Mouse (Mus musculus) liver, embryonic 16.5 days (tissue): ENCODE data around the gene Atl1. TPM values are rescaled to one million over a fixed set of nuclear protein-coding genes. Genes with fewer than 3 reads are reported as not detected.

ENCODE experiments used
- ATAC-seq: fragments of 200-750 bp; cut with Nextera tagmentation; 2 replicates; pipeline ENCODE4 v1.8.0; 2017; ENCODE audit warnings: low read depth, mild to moderate bottlenecking, moderate number of reproducible peaks, moderate library complexity
- H3K27ac ChIP-seq: fragments of 300-500 bp; sonication (generic); 2 replicates; pipeline ENCODE4 v1.5.1; 2014; ENCODE audit warnings: mild to moderate bottlenecking, low read length
- H3K27me3 ChIP-seq: fragments of 300-500 bp; sonication (generic); 2 replicates; pipeline ENCODE4 v1.6.1; 2014; ENCODE audit warnings: low read depth, low read length, mixed read lengths; ENCODE audit not compliant: control insufficient read depth, insufficient read depth
- H3K36me3 ChIP-seq: fragments of 300-500 bp; sonication (generic); 2 replicates; pipeline ENCODE4 v1.6.1; 2014; ENCODE audit warnings: mild to moderate bottlenecking; ENCODE audit not compliant: control insufficient read depth, insufficient read depth
- H3K4me1 ChIP-seq: fragments of 300-500 bp; sonication (generic); 2 replicates; pipeline ENCODE4 v1.6.1; 2014; ENCODE audit warnings: low read depth, low read length, mixed read lengths; ENCODE audit not compliant: control insufficient read depth
- H3K4me2 ChIP-seq: fragments of 300-500 bp; sonication (generic); 2 replicates; pipeline ENCODE4 v1.6.1; 2014; ENCODE audit warnings: low read depth, low read length, mixed read lengths
- H3K4me3 ChIP-seq: fragments of 300-500 bp; sonication (generic); 2 replicates; pipeline ENCODE4 v1.5.1; 2014; ENCODE audit warnings: low read depth, mild to moderate bottlenecking, low read length
- H3K9ac ChIP-seq: fragments of 300-500 bp; sonication (generic); 2 replicates; pipeline ENCODE4 v1.6.1; 2014; ENCODE audit warnings: low read depth, low read length
- H3K9me3 ChIP-seq: fragments of 300-500 bp; sonication (generic); replicated peaks from 2 replicates; pipeline ENCODE4 v1.6.1; 2016; ENCODE audit warnings: low read length; ENCODE audit not compliant: control insufficient read depth
- WGBS: fragments of 180-500 bp; shearing (Covaris S2); extraction: QIAGEN DNeasy Blood & Tissue Kit; methylation state at CpG from one replicate; pipeline ENCODE4 v1.1.7; 2014; ENCODE audit not compliant: insufficient replicate concordance; 5-methylcytosine and 5-hydroxymethylcytosine counted together
- polyA plus RNA-seq: library from polyadenylated mRNA; unstranded; fragments of >200 nt; fragmentation: Nextera tagmentation; extraction: Ambion mirVana; gene quantifications from 2 replicates; pipeline ENCODE4 v1.2.1, GENCODE M21; 2015

Atl1 gene
- polyA plus RNA-seq, 1 experiment from 2014 or later: 1.4 TPM

- 56% methylated on average over 2 of the region's 2 CpGs for WGBS
- Histone ChIP-seq H3K27me3 (no peaks in the 10 kb centered on the region), H3K36me3 (no peaks in the 10 kb centered on the region), H3K27ac (no peak overlapping the region), H3K9ac (no peak overlapping the region), H3K4me2 (no peak overlapping the region), H3K4me3 (no peak overlapping the region), H3K4me1 (peaks cover under 1% of the 10 kb centered on the region), H3K9me3 (no peaks in the 10 kb centered on the region)
- no peak for ATAC-seq
These were observed 25.5 kb downstream of the Atl1 start for GRCm38 (mm10) chr12:69917870-69918269.

- no peak overlapping the region for H3K4me3 ChIP-seq
- no peaks in the 10 kb centered on the region for H3K27me3 ChIP-seq
- H3K27ac ChIP-seq: no peak overlapping the region
- no peaks in the 10 kb centered on the region for H3K36me3 ChIP-seq
- peaks cover 16% of the 10 kb centered on the region for H3K4me1 ChIP-seq
- ATAC-seq: peak; percentile 61
- H3K4me2 ChIP-seq: no peak overlapping the region
- WGBS: 54% methylated on average over 1 of the region's 1 CpGs
- no peak overlapping the region for H3K9ac ChIP-seq
- H3K9me3 ChIP-seq: no peaks in the 10 kb centered on the region
These were observed 29.7 kb downstream of the Atl1 start for GRCm38 (mm10) chr12:69922099-69922498.

GRCm38 (mm10) chr12:69923128-69923527, 30.7 kb downstream of the Atl1 start:
- ATAC-seq: no peak; the same call in 1 of the 2 replicates
- Histone ChIP-seq H3K9me3 (no peaks in the 10 kb centered on the region), H3K4me1 (peaks cover 16% of the 10 kb centered on the region), H3K9ac (no peak overlapping the region), H3K36me3 (no peaks in the 10 kb centered on the region), H3K27me3 (no peaks in the 10 kb centered on the region), H3K4me3 (no peak overlapping the region), H3K27ac (peak overlapping the region; percentile 55), H3K4me2 (no peak overlapping the region)
- WGBS: 41% methylated on average over 3 of the region's 3 CpGs

- H3K9me3 ChIP-seq: no peaks in the 10 kb centered on the region
- peak overlapping the region; percentile 29; the same call in 1 of the 2 replicates for H3K27ac ChIP-seq
- no peak overlapping the region for H3K4me3 ChIP-seq
- no peaks in the 10 kb centered on the region for H3K27me3 ChIP-seq
- WGBS: 24% methylated on average over 3 of the region's 3 CpGs
- H3K4me1 ChIP-seq: peaks cover 16% of the 10 kb centered on the region
- no peaks in the 10 kb centered on the region for H3K36me3 ChIP-seq
- no peak overlapping the region for H3K4me2 ChIP-seq
- ATAC-seq: peak; percentile 49
- H3K9ac ChIP-seq: no peak overlapping the region
These were observed 31.2 kb downstream of the Atl1 start for GRCm38 (mm10) chr12:69923603-69924002.

DNA sequence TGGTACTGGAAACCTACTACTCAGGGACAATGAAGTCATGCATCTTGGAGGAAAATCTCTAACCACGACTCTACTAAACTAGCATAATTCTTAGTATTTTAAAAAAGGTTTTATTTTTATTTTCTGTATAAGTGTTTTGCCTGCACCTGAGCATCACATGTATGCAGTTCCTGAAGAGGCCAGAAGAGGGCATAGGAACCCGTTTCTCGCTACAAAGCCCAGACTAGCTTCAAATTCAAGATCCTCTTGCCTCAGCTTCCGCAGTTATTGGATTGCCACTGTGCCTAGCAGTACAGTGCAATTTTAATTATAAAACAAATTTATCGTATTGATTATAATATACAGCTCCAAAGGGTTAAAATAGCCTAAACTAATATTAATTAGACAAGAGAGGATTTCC, 31.6 kb downstream of the Atl1 start:
- no peak overlapping the region for H3K9ac ChIP-seq
- H3K4me2 ChIP-seq: no peak overlapping the region
- WGBS: 9% methylated on average over 5 of the region's 5 CpGs
- ATAC-seq: no peak
- H3K27ac ChIP-seq: peak overlapping the region; percentile 29; the same call in 1 of the 2 replicates
- H3K4me3 ChIP-seq: no peak overlapping the region
- no peaks in the 10 kb centered on the region for H3K9me3 ChIP-seq
- H3K4me1 ChIP-seq: peaks cover 16% of the 10 kb centered on the region
- no peaks in the 10 kb centered on the region for H3K36me3 ChIP-seq
- H3K27me3 ChIP-seq: no peaks in the 10 kb centered on the region

- H3K27ac ChIP-seq: no peak overlapping the region
These were observed 34.3 kb downstream of the Atl1 start for GRCm38 (mm10) chr12:69926716-69927115.

GRCm38 (mm10) chr12:69937731-69938130, 45.3 kb downstream of the Atl1 start:
- no peak for ATAC-seq
- Histone ChIP-seq H3K9me3 (no peaks in the 10 kb centered on the region), H3K27me3 (no peaks in the 10 kb centered on the region), H3K36me3 (no peaks in the 10 kb centered on the region), H3K27ac (no peak overlapping the region), H3K4me1 (no peaks in the 10 kb centered on the region), H3K9ac (no peak overlapping the region), H3K4me2 (no peak overlapping the region), H3K4me3 (no peak overlapping the region)
- WGBS: 56% methylated on average over 5 of the region's 5 CpGs

More at GRCm38 (mm10) chr12:69926716-69927115, 34.3 kb downstream of the Atl1 start:
- Histone ChIP-seq H3K9ac (no peak overlapping the region), H3K4me2 (peak overlapping the region; percentile 21; the same call in 1 of the 2 replicates), H3K27me3 (no peaks in the 10 kb centered on the region), H3K4me1 (peaks cover 16% of the 10 kb centered on the region), H3K4me3 (no peak overlapping the region), H3K9me3 (no peaks in the 10 kb centered on the region), H3K36me3 (no peaks in the 10 kb centered on the region)
- peak; percentile 64 for ATAC-seq
- 33% methylated on average over 7 of the region's 7 CpGs for WGBS

DNA sequence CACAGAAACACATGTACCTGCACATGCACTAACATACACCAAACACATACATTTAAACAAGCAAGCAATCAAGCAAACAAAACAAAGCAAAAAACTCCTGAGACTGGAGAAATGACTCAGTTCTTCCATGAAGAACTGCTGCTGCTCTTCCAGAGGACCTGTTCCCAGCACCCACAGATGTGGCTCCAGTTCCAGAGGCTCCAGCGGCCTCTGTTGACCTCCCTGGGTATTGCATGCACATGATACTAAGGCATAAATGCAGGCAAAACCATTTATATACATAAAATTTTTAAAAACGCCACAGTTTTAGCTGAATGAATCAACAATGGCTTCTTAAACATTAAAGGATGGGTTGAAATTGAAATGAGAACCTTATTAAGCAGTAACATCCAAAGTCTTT, 46.9 kb downstream of the Atl1 start:
- Histone ChIP-seq H3K9me3 (no peaks in the 10 kb centered on the region), H3K27me3 (no peaks in the 10 kb centered on the region), H3K4me1 (no peaks in the 10 kb centered on the region), H3K4me2 (no peak overlapping the region), H3K36me3 (no peaks in the 10 kb centered on the region), H3K4me3 (no peak overlapping the region), H3K9ac (no peak overlapping the region), H3K27ac (no peak overlapping the region)
- ATAC-seq: no peak
- WGBS: 55% methylated on average over 2 of the region's 2 CpGs

- no peak overlapping the region for H3K4me2 ChIP-seq
- WGBS: 46% methylated on average over 1 of the region's 1 CpGs
- H3K9me3 ChIP-seq: no peaks in the 10 kb centered on the region
- no peak overlapping the region for H3K9ac ChIP-seq
- peak; percentile 7; the same call in 1 of the 2 replicates for ATAC-seq
- no peaks in the 10 kb centered on the region for H3K4me1 ChIP-seq
- no peak overlapping the region for H3K27ac ChIP-seq
- H3K4me3 ChIP-seq: no peak overlapping the region
- H3K36me3 ChIP-seq: no peaks in the 10 kb centered on the region
- H3K27me3 ChIP-seq: no peaks in the 10 kb centered on the region
These were observed 49.4 kb downstream of the Atl1 start for GRCm38 (mm10) chr12:69941655-69942329.
